Mouse (Mus musculus): Measurements from ENCODE around the gene Dgkz.

Dgkz gene

GRCm38 (mm10) chr2:91916346-91916977 lies 59.2 kb downstream of the Dgkz start:
- DNase-seq = no peak

DNA sequence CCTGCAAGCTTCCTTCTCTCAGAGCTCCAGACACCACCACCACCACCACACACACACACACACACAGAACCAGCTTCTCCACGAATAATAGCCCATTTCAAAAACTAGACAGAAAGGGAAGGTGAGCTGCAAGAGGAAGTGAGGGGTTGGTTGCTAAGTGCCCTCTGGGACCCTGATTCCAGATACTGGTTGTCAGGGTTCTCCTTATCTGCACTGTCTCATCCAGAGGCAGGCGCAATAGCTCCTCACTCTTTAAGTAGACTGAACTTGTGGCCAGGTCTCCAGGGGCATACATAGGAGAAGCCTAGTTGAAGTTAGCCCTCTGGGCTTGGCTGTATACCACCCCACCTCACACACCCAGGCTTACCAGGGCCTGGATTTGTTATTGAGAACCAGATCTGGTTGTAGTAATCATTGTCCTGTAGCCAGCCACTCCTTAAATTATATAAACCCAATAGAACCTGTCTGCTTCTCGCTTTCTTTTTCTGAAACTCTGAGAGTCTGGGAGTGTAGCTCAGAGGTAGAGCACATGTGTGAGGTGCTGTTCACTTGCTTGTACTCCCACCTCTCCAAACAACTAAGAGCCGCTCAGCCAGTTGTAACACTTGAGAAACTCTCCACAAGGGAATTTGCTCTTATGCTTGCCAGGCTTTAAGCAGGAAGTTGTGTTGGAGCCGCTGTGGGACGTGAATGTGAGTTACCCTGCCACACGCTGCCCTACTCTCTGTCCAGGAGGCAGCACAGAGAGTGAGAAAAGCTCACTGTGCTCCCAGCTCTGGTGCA lies 62.1 kb downstream of the Dgkz start:
- DNase-seq = no peak

GRCm38 (mm10) chr2:91912616-91913015 lies 63.0 kb downstream of the Dgkz start:
- DNase-seq = no peak

DNA sequence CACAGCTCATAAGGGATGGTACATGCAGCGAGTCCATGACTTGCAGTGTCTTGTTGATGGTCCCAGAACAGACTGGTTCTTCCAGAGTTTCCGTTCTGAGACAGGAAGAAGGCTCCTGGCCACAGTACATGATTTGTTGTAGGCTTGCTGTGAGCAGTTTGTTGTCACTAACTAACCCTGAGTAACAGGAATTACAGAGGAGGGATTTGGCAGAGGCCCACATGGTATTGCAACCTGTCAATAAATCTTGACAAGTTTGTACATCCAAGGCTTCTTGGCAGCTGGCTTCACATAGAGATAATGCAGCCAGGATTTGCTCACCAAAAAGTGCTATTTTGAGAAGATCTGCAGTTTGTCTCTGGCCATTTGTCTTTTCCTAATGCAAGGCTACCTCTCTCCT lies 69.5 kb downstream of the Dgkz start:
- no peak for DNase-seq

DNA sequence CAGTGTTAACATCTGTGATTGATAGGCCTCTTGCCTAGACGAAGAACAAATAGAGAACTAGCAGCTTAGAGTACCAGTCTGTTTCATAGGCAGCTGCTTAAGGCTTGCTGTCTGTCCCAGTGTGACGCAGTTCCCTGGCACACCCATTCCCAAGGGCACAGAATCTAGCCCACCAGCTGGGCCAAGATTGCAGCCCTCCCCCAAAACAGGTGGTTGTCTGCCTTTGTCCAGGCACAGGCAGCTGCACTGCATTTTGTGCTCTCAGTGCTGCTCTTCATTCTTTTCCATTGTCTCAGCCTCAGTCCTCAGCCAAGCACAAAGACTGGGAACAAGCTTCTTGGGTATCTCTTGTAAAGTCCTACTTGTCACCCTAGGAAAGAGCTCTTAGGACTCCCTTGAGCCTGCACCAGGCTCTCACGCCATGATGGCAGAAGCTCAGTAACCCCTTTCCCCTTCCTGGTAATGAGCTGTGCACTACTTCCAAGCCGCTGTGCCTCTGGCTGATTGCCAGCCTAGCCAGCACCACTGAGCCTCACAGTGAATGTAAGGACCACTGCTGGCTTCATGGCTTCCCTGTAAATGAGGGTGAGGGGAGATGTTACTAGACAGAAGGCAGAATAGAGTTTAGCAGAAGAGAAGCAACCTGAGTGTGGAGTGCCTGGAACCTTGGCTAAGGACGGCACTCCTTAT lies 70.9 kb downstream of the Dgkz start:
- no peak for DNase-seq

GRCm38 (mm10) chr2:91903171-91903925 lies 72.3 kb downstream of the Dgkz start:
- DNase-seq = no peak

DNA sequence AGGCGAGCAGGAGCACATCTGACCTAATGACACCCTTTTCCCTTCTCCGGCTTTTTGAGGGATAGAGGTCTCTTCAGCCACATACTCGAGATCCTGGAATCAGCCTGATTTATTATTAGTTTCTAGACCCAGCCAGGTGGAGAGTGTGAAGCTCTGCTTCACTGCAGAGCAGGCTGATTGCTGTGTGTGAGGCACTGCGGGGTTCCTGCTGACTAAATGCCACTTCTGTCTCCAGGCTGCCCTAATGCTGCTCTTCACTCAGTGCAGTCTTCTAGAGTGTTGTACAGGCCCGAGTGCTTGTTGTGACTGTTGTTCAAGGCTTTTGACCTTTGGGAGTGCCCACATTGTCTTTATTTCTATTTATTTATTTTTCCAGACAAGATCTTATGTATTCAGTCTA lies 73.3 kb downstream of the Dgkz start:
- no peak for DNase-seq

GRCm38 (mm10) chr2:91900431-91900830 lies 75.2 kb downstream of the Dgkz start:
- no peak for DNase-seq

DNA sequence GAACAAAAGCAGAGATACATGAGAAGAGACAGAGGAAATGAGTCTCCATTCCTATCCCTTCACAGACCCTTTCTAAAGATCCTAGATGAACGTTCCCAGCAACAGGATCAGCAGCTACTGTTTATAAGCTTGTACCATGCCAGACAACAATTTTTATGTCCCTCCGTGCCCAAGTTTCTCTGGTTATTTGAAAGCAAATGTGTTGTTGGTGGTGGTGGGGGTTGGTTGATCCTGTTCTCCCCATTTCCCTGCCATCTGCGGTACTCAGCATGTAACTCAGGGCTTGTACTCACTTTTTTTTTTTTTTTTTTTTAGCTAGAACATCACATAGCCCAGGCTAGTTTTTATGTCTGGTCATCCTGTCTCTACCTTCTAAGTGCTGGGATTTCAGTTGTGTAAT lies 76.5 kb downstream of the Dgkz start:
- DNase-seq = no peak

GRCm38 (mm10) chr2:91897968-91898367 lies 77.7 kb downstream of the Dgkz start:
- DNase-seq = no peak

GRCm38 (mm10) chr2:91895401-91895800 lies 80.3 kb downstream of the Dgkz start:
- DNase-seq = no peak

DNA sequence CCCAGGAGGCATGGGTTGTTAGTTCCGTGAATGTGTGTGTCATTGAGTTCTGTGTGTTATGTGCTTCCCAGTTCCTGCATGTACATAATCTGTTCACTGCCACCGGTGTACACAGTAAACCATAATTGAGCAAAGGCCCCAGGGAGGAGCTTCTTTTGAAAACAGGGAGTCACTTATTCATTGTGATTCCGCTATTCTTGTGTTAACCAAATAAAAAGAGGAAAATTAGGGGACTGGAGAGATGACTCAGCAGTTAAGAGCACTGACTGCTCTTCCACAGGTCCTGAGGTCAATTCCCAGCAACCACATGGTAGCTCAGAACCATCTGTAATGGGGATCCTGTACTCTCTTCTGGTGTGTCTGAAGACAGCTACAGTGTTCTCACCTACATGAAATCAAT lies 80.9 kb downstream of the Dgkz start:
- no peak for DNase-seq

- DNase-seq = no peak
Observed at GRCm38 (mm10) chr2:91884616-91885015, 91.0 kb downstream of the Dgkz start.

DNA sequence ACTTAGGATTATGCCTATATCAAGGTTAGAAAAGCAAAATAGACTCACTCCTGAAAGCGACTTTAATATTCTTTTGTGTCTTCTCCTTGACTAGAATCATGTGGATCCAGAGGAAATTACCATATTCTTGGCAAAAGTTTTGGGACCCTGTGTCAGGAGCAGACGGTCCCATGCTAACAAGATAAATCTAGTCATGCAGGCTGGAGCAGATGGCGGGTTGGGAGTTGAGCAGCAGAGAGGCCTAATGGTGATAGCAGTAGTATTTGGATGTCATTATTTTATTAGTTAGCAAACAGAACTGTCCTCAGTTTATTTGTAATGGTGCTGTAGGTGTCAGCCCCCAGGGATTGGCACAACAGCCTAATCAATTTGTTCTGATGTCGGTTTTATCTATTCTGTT lies 91.7 kb downstream of the Dgkz start:
- DNase-seq = no peak

Measured in kidney, postnatal 10 days (tissue).